Mouse (Mus musculus): Measurements from ENCODE around the gene Spata17.
"Not testable (repeated sequence)": the region's sequence is repeated elsewhere in the genome, so short reads cannot be mapped to it uniquely, and the experiment has no call there.

Gene Spata17

GRCm38 (mm10) chr1:187175991-187176390, 39.3 kb downstream of the Spata17 start:
- DNase-seq (ENCODE audit: low read depth in 1 of 2, low spot score in 2 of 2), result no peak

GRCm38 (mm10) chr1:187170361-187170760, 44.9 kb downstream of the Spata17 start:
- no peak for DNase-seq (ENCODE audit: low read depth in 1 of 2, low spot score in 2 of 2)

- DNase-seq (ENCODE audit: low read depth in 1 of 2, low spot score in 2 of 2), result no peak
Observed at GRCm38 (mm10) chr1:187169646-187170045, 45.6 kb downstream of the Spata17 start.

GRCm38 (mm10) chr1:187163571-187163970, 51.7 kb downstream of the Spata17 start:
- DNase-seq (ENCODE audit: low read depth in 1 of 2, low spot score in 2 of 2), result no peak

- DNase-seq (ENCODE audit: low read depth in 1 of 2, low spot score in 2 of 2), result no peak
Observed at GRCm38 (mm10) chr1:187155658-187156057, 59.6 kb downstream of the Spata17 start.

- no peak for DNase-seq (ENCODE audit: low read depth in 1 of 2, low spot score in 2 of 2)
Observed at GRCm38 (mm10) chr1:187153681-187154080, 61.6 kb downstream of the Spata17 start.

GRCm38 (mm10) chr1:187152571-187152970, 62.7 kb downstream of the Spata17 start:
- no peak for DNase-seq (ENCODE audit: low read depth in 1 of 2, low spot score in 2 of 2)

GRCm38 (mm10) chr1:187142984-187143383, 72.3 kb downstream of the Spata17 start:
- DNase-seq (ENCODE audit: low read depth in 1 of 2, low spot score in 2 of 2), result no peak

- DNase-seq (ENCODE audit: low read depth in 1 of 2, low spot score in 2 of 2), result no peak
Observed at GRCm38 (mm10) chr1:187137426-187137825, 77.8 kb downstream of the Spata17 start.

- DNase-seq (ENCODE audit: low read depth in 1 of 2, low spot score in 2 of 2), result no peak
Observed at GRCm38 (mm10) chr1:187135887-187136286, 79.4 kb downstream of the Spata17 start.

- no peak for DNase-seq (ENCODE audit: low read depth in 1 of 2, low spot score in 2 of 2)
Observed at GRCm38 (mm10) chr1:187133841-187134240, 81.4 kb downstream of the Spata17 start.

GRCm38 (mm10) chr1:187132348-187132747, 82.9 kb downstream of the Spata17 start:
- DNase-seq (ENCODE audit: low read depth in 1 of 2, low spot score in 2 of 2), result no peak

- DNase-seq (ENCODE audit: low read depth in 1 of 2, low spot score in 2 of 2), result not testable (repeated sequence)
Observed at GRCm38 (mm10) chr1:187127548-187127947, 87.7 kb downstream of the Spata17 start.

- DNase-seq (ENCODE audit: low read depth in 1 of 2, low spot score in 2 of 2), result no peak
Observed at GRCm38 (mm10) chr1:187125733-187126132, 89.5 kb downstream of the Spata17 start.

- no peak for DNase-seq (ENCODE audit: low read depth in 1 of 2, low spot score in 2 of 2)
Observed at GRCm38 (mm10) chr1:187124967-187125366, 90.3 kb downstream of the Spata17 start.

GRCm38 (mm10) chr1:187119300-187119699, 96.0 kb downstream of the Spata17 start:
- DNase-seq (ENCODE audit: low read depth in 1 of 2, low spot score in 2 of 2), result no peak

GRCm38 (mm10) chr1:187118108-187118507, 97.2 kb downstream of the Spata17 start:
- no peak for DNase-seq (ENCODE audit: low read depth in 1 of 2, low spot score in 2 of 2)

GRCm38 (mm10) chr1:187113716-187114115, 101.5 kb downstream of the Spata17 start:
- no peak for DNase-seq (ENCODE audit: low read depth in 1 of 2, low spot score in 2 of 2)

- no peak for DNase-seq (ENCODE audit: low read depth in 1 of 2, low spot score in 2 of 2)
Observed at GRCm38 (mm10) chr1:187102130-187102529, 113.1 kb downstream of the Spata17 start.

- no peak for DNase-seq (ENCODE audit: low read depth in 1 of 2, low spot score in 2 of 2)
Observed at GRCm38 (mm10) chr1:187101202-187101601, 114.1 kb downstream of the Spata17 start.

- DNase-seq (ENCODE audit: low read depth in 1 of 2, low spot score in 2 of 2), result no peak
Observed at GRCm38 (mm10) chr1:187100624-187101023, 114.6 kb downstream of the Spata17 start.

GRCm38 (mm10) chr1:187098285-187098684, 117.0 kb downstream of the Spata17 start:
- no peak for DNase-seq (ENCODE audit: low read depth in 1 of 2, low spot score in 2 of 2)

- DNase-seq (ENCODE audit: low read depth in 1 of 2, low spot score in 2 of 2), result no peak
Observed at GRCm38 (mm10) chr1:187092546-187092945, 122.7 kb downstream of the Spata17 start.
